Mouse (Mus musculus): ENCODE data around the gene Gid8.

The Gid8 gene

GRCm38 (mm10) chr2:180748904-180749303 is 39.0 kb downstream of the Gid8 start:
- DNase-seq (ENCODE audit: low spot score in 2 of 2), result no peak

- DNase-seq (ENCODE audit: low spot score in 2 of 2), result no peak
These were observed 45.2 kb downstream of the Gid8 start for GRCm38 (mm10) chr2:180754976-180755688.

- DNase-seq (ENCODE audit: low spot score in 2 of 2), result no peak
These were observed 46.0 kb downstream of the Gid8 start for GRCm38 (mm10) chr2:180755896-180756295.

- DNase-seq (ENCODE audit: low spot score in 2 of 2), result no peak
These were observed 46.9 kb downstream of the Gid8 start for GRCm38 (mm10) chr2:180756786-180757185.

GRCm38 (mm10) chr2:180758513-180759263 is 48.8 kb downstream of the Gid8 start:
- DNase-seq (ENCODE audit: low spot score in 2 of 2), result no peak

- DNase-seq (ENCODE audit: low spot score in 2 of 2), result no peak
These were observed 55.1 kb downstream of the Gid8 start for GRCm38 (mm10) chr2:180764986-180765385.

- no peak for DNase-seq (ENCODE audit: low spot score in 2 of 2)
These were observed 55.8 kb downstream of the Gid8 start for GRCm38 (mm10) chr2:180765713-180766112.

Measured in left cerebral cortex, adult 9 months (tissue).